Mouse (Mus musculus) neural tube, embryonic 15.5 days (tissue): Measurements from ENCODE around the gene Pkd1. TPM values are rescaled to one million over a fixed set of nuclear protein-coding genes. Genes with fewer than 3 reads are reported as not detected.
A peak's percentile ranks its signal among the peaks of the same experiment; 100 is the strongest.

Experiments used
- ATAC-seq: fragments of 200-750 bp; cut with Nextera tagmentation; 2 replicates; pipeline ENCODE4 v1.8.0; 2017; ENCODE audit warnings: mild to moderate bottlenecking, moderate TSS enrichment, moderate library complexity; ENCODE audit not compliant: low FRiP score
- H3K27ac ChIP-seq: fragments of 300-500 bp; sonication (generic); replicated peaks from 2 replicates; pipeline ENCODE4 v1.5.1; 2015; ENCODE audit warnings: mild to moderate bottlenecking, inconsistent platforms
- H3K27me3 ChIP-seq: fragments of 300-500 bp; sonication (generic); replicated peaks from 2 replicates; pipeline ENCODE4 v1.6.1; 2015; ENCODE audit warnings: inconsistent platforms
- H3K36me3 ChIP-seq: fragments of 300-500 bp; sonication (generic); 2 replicates; pipeline ENCODE4 v1.6.1; 2015; ENCODE audit warnings: inconsistent platforms
- H3K4me1 ChIP-seq: fragments of 300-500 bp; sonication (generic); 2 replicates; pipeline ENCODE4 v1.6.1; 2015; ENCODE audit warnings: inconsistent platforms
- H3K4me2 ChIP-seq: fragments of 300-500 bp; sonication (generic); 2 replicates; pipeline ENCODE4 v1.6.1; 2015; ENCODE audit warnings: inconsistent platforms, mild to moderate bottlenecking, moderate library complexity
- H3K4me3 ChIP-seq: fragments of 300-500 bp; sonication (generic); replicated peaks from 2 replicates; pipeline ENCODE4 v1.5.1; 2015; ENCODE audit warnings: mild to moderate bottlenecking, inconsistent platforms
- H3K9ac ChIP-seq: fragments of 300-500 bp; sonication (generic); replicated peaks from 2 replicates; pipeline ENCODE4 v1.6.1; 2015; ENCODE audit warnings: mild to moderate bottlenecking, inconsistent platforms
- H3K9me3 ChIP-seq: fragments of 300-500 bp; sonication (generic); replicated peaks from 2 replicates; pipeline ENCODE4 v1.6.1; 2016; ENCODE audit warnings: inconsistent platforms
- whole genome bisulfite sequencing: fragments of 180-500 bp; shearing (Covaris S2); methylation state at CpG from one replicate; pipeline ENCODE4 v1.1.7; 2015; ENCODE audit warnings: mixed read lengths; 5-methylcytosine and 5-hydroxymethylcytosine counted together
- polyA plus RNA-seq: library from polyadenylated mRNA; unstranded; fragments of >200 nt; fragmentation: Nextera tagmentation; extraction: Ambion mirVana; gene quantifications from 2 replicates; pipeline ENCODE4 v1.2.1, GENCODE M21; 2015

Pkd1 gene
- polyA plus RNA-seq, result 31.2 and 31.7 TPM in 2 replicates

DNA sequence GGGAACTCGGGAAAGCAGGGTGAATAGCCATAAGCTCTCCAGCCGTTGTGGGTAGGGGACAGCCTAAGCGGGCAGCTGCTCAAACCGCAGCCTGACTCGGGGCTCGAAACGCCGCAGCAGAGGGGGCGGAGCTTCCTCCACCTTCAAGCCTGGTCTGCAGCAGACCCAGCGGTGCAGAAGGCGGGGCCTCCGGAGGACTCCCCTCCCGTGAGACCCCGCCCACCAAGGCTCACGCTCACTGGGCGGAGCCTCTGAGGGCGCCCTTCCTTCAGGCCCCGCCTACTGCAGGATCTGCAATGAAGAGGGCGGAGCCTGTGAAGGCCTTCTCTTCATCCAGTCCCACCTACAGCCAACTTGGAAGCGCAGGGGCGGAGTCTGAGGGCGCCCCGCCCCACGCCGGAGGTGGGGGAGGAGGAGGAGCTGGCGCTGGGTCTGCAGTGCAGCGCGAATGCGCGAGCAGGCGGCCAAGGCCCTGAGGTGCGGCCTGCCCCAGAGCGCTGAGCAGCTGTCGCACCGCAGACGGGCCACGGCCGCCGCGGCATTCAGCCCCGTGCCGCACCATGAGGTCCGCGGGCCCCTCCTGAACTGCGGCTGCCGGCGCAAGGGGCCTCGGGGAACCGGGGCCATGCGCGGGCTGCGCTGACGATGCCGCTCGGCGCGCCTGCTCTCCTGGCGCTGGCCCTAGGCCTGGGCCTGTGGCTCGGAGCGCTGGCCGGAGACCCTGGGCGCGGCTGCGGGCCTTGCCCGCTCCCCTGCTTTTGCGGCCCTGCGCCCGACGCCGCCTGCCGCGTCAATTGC lies at the start of gene Pkd1:
Pkd1 (plus strand) TSS at position 217 of the 798 bp plus-strand sequence.
- H3K4me2 ChIP-seq, result peak within 1 kb of the TSS; percentile 86
- no peaks in the 10 kb centered on the region for H3K9me3 ChIP-seq
- peak within 1 kb of the TSS; percentile 92 for H3K4me3 ChIP-seq
- peaks cover 47% of the 10 kb centered on the region for H3K4me1 ChIP-seq
- peak; percentile 97 for ATAC-seq
- H3K27me3 ChIP-seq, result no peaks in the 10 kb centered on the region; the same call in 1 of the 2 replicates
- H3K27ac ChIP-seq, result peak within 1 kb of the TSS; percentile 95
- peak within 1 kb of the TSS; percentile 93 for H3K9ac ChIP-seq
- under 1% methylated on average over 67 of the region's 72 CpGs for WGBS
- H3K36me3 ChIP-seq, result no peaks in the 10 kb centered on the region

DNA sequence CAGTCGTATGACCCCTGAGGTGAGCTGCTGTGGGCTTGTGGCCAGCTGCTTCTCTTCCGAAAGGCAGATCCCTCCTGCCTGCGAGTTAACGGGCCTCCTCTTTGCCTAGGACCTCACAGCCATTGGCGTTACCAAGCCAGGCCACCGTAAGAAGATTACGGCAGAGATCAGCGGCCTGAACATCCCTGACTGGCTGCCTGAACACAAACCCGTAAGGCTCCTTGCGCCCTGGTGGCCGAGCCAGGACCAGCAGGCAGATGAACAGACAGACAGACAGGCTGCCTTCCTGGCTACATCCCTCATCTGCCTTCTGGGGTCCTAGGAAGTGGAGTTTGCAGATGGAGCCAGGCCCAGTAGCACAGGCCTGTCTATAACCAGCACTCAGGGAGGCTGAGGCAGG lies 47.4 kb upstream of the Pkd1 start:
- no peaks in the 10 kb centered on the region for H3K9me3 ChIP-seq
- 49% methylated on average over 11 of the region's 11 CpGs for WGBS
- H3K9ac ChIP-seq, result no peak overlapping the region
- no peak overlapping the region for H3K4me3 ChIP-seq
- H3K36me3 ChIP-seq, result peaks cover 94% of the 10 kb centered on the region
- no peaks in the 10 kb centered on the region for H3K27me3 ChIP-seq
- peaks cover 2% of the 10 kb centered on the region for H3K4me1 ChIP-seq
- ATAC-seq, result no peak
- H3K27ac ChIP-seq, result no peak overlapping the region
- no peak overlapping the region for H3K4me2 ChIP-seq

DNA sequence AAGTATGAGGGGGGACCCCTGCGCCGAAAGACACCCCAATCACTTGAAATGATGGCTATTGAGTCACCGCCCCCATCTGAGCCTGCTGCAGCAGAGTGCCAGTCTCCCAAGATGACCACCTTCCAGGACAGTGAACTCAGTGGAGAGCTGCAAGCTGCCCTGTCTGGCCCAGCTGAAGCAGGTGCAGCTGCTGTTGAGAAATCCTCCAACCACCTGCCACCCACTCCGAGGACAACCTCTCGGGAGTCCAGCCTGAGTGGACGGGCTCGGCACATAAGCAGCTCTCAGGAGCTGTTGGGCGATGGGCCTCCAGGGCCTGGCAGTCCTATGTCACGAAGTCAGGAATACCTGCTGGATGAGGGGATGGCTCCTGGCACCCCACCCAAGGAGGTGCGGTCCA lies 45.5 kb upstream of the Pkd1 start:
- Histone ChIP-seq H3K9ac (no peak overlapping the region), H3K27me3 (no peaks in the 10 kb centered on the region), H3K4me3 (no peak overlapping the region), H3K27ac (no peak overlapping the region), H3K4me2 (no peak overlapping the region), H3K36me3 (peaks cover 93% of the 10 kb centered on the region), H3K9me3 (no peaks in the 10 kb centered on the region), H3K4me1 (peaks cover 4% of the 10 kb centered on the region)
- WGBS, result 90% methylated on average over 10 of the region's 10 CpGs
- ATAC-seq, result no peak

DNA sequence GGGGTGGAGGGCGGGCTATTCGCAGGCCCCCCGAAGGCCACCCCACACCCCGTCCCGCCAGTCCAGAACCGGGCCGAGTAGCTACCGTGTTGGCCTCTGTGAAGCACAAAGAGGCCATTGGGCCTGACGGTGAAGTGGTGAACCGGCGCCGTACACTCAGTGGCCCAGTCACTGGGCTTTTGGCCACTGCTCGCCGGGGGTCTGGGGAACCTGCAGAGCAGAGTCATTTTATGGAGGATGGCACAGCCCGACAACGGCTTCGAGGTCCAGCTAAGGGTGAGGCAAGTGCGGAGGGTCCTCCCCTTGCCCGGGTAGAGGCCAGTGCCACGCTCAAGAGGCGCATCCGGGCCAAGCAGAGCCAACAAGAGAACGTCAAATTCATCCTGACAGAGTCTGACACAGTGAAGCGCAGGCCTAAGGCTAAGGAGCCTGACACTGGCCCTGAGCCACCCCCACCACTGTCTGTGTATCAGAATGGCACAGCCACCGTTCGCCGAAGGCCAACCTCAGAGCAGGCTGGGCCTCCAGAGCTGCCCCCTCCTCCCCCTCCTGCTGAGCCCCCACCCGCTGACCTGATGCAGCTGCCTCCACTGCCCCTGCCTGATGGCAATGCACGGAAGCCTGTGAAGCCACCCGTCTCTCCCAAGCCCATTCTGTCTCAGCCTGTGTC lies 44.2 kb upstream of the Pkd1 start:
- no peak overlapping the region for H3K4me3 ChIP-seq
- no peaks in the 10 kb centered on the region for H3K27me3 ChIP-seq
- 0 out of 2 replicates have a peak overlapping the region, but pooled peaks have one; percentile 17 for H3K9ac ChIP-seq
- no peak overlapping the region for H3K27ac ChIP-seq
- peaks cover 96% of the 10 kb centered on the region for H3K36me3 ChIP-seq
- peaks cover 4% of the 10 kb centered on the region for H3K4me1 ChIP-seq
- no peak for ATAC-seq
- WGBS, result 88% methylated on average over 30 of the region's 30 CpGs
- H3K4me2 ChIP-seq, result no peak overlapping the region
- H3K9me3 ChIP-seq, result no peaks in the 10 kb centered on the region

DNA sequence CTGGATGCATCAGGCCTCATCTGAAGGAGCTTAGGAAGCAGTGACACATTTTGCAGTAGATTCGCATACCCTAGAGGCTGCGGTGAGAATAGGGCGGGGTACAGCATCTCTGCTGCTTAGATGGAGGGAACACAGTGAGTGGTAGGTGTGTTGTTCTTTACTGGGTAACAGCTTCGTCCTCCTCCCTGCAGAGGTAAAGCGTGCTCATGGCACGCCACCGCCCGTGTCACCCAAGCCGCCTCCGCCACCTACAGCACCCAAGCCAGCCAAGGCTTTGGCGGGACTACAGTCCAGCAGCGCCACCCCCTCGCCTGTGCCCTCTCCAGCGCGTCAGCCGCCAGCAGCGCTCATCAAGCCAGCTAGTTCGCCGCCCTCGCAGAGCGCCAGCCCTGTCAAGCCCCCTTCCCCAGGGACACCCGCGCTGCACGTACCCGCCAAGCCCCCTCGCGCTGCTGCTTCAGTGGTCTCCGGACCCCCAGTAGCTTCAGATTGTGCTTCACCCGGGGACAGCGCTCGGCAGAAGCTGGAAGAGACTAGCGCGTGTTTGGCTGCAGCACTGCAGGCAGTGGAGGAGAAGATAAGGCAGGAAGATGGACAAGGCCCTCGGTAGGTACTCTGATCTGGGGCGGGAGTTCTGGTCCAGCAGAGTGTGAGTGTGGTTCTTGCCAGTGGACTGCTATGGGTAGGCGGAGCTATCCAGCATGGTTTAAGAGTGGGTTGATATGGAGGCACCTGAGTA lies 43.1 kb upstream of the Pkd1 start:
- peaks cover 96% of the 10 kb centered on the region for H3K36me3 ChIP-seq
- peaks cover 4% of the 10 kb centered on the region for H3K4me1 ChIP-seq
- peak overlapping the region; percentile 30 for H3K4me2 ChIP-seq
- H3K27me3 ChIP-seq, result no peaks in the 10 kb centered on the region
- H3K4me3 ChIP-seq, result no peak overlapping the region
- H3K9ac ChIP-seq, result no peak overlapping the region
- H3K9me3 ChIP-seq, result no peaks in the 10 kb centered on the region
- 32% methylated on average over 36 of the region's 36 CpGs for WGBS
- H3K27ac ChIP-seq, result 0 out of 2 replicates have a peak overlapping the region, but pooled peaks have one; percentile 19
- ATAC-seq, result no peak

DNA sequence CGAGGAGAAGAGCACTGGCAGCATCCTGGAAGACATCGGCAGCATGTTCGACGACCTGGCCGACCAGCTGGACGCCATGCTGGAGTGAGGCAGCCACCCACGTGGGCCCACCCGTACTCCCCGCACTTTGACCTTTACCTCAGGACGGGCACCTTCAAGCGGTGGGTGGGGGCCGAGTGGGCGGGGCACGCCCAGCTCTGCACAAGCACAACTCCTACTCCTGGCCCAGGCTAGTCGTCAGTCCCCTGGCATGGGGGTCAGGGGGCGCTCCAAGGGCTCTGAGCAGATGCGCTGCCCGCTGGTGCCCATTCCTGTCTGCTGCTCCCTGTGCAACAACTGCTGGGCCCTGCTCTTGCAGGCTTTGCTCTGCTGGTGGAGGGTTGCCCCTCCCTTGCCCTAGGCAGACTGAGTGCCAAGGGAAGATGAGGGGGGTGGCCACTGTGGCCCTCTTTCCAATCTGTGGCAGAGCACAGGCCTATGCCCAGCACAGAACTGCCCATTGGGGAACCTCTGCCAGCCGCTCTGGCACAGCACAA lies 42.4 kb upstream of the Pkd1 start:
- Histone ChIP-seq H3K27ac (no peak overlapping the region), H3K4me3 (no peak overlapping the region), H3K9ac (no peak overlapping the region), H3K36me3 (peaks cover 96% of the 10 kb centered on the region), H3K4me2 (no peak overlapping the region), H3K4me1 (peaks cover 4% of the 10 kb centered on the region), H3K9me3 (no peaks in the 10 kb centered on the region), H3K27me3 (no peaks in the 10 kb centered on the region)
- WGBS, result 62% methylated on average over 19 of the region's 19 CpGs
- ATAC-seq, result no peak

DNA sequence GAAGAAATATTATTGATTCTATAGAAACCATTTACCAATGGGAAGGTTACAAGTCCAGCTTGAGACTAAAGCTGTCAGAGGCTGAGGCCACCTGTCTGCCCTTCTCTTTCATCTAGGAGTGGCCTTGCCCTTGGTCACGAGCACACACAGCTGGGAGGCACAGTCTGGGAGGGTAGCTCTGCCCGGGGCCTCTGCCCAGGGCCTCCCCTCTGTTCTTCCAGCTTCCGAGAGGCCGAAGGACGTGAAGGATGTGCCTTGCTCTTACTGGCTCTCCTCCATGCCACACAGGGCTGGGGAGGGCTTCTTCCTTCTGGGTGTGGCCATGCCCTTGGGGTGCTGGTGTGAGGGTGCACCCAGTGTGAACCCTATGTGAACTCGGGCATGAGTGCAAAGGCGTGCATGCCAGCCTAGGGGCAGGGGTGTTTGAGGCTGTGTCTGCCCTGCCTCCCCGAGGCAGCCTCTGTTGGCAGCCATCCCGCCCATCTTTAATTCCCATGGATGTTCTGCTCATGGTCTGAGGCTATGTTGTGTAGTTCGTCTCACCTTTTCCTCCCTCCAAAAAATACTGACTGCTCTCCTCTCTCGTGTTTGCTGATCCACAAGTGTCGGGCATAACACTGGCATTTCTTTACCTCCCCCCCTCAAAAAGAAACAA lies 41.7 kb upstream of the Pkd1 start:
- Histone ChIP-seq H3K27me3 (no peaks in the 10 kb centered on the region), H3K4me3 (no peak overlapping the region), H3K36me3 (peaks cover 89% of the 10 kb centered on the region), H3K9ac (no peak overlapping the region), H3K9me3 (no peaks in the 10 kb centered on the region), H3K27ac (no peak overlapping the region), H3K4me1 (peaks cover 4% of the 10 kb centered on the region), H3K4me2 (no peak overlapping the region)
- no peak for ATAC-seq
- 83% methylated on average over 12 of the region's 12 CpGs for WGBS

DNA sequence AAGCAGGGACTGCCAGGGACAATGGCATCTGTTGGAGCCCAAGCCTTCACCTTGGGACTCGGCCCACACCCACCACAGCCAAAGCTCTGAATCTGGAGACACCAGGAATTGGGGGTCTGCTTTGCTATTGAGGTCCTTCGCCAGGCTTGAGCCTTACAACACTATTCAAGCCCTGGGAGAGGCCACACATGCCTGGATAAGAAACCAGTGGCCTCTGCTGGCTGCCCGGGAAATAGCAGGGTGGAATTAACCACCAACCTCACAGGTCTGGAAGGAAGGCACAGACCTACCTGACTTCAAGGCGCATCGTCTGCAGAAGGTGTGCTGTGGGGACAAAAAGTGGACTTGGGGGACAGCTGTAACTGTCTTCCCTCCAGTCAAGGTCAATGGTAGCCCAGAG lies 36.0 kb upstream of the Pkd1 start:
- peak; percentile 39; the same call in 1 of the 2 replicates for ATAC-seq
- no peaks in the 10 kb centered on the region for H3K4me1 ChIP-seq
- H3K36me3 ChIP-seq, result peaks cover 81% of the 10 kb centered on the region
- no peaks in the 10 kb centered on the region for H3K9me3 ChIP-seq
- no peak overlapping the region for H3K9ac ChIP-seq
- no peak overlapping the region for H3K4me2 ChIP-seq
- 55% methylated on average over 5 of the region's 5 CpGs for WGBS
- no peak overlapping the region for H3K27ac ChIP-seq
- no peaks in the 10 kb centered on the region for H3K27me3 ChIP-seq
- H3K4me3 ChIP-seq, result no peak overlapping the region

DNA sequence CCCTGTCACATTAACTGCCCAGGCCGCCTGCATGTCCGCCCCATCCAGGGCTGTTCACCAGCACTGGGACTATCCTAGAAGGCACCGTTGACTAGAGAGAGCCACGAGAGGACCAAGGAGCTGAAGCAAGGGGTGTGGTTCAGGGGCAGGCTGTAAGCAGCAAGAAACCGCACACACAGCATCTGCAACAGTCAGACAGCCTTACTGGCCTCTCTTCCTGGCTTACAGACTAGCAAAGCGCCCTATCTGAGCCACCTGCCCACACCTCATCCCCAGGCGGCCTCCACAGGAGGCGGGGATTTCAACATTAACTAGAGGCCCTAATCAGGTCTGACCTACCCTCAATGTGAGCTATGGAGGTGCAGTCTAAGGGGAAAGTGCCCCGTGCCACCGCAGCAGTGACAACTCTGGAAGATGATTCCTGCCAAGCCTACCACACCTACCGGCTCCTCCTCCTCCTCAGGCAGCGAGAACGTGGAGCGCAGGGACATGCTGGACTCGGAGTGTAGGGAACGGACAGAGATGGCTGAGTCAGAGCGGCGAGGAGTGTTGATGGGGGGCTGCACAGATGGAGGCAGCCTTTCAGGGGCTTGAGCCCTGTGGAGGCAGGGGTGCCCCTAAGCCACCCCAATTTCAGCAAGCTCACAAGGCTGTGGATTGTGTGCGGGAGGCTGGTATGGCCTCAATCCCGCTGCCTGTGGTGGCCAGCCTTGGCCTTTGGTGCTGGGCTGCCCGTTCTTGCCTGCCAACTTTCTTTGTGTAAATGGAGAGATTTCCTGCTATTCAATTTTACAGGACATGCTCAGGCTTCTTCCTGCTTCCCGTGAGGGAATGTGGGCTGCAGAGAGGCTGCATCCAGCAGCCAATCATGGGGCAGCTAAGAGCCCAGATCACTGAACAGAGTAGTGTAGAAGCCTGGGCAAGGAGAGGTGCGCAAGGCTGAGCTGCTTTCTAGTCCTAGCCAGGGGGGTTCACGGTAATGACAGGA lies 35.1 kb upstream of the Pkd1 start:
- H3K9me3 ChIP-seq, result no peaks in the 10 kb centered on the region
- peak overlapping the region; percentile 18; the same call in 1 of the 2 replicates for H3K27ac ChIP-seq
- 89% methylated on average over 24 of the region's 24 CpGs for WGBS
- no peaks in the 10 kb centered on the region for H3K27me3 ChIP-seq
- no peak overlapping the region for H3K9ac ChIP-seq
- H3K4me3 ChIP-seq, result no peak overlapping the region
- no peak for ATAC-seq
- H3K4me2 ChIP-seq, result 0 out of 2 replicates have a peak overlapping the region, but pooled peaks have one; percentile 5
- H3K4me1 ChIP-seq, result no peaks in the 10 kb centered on the region
- H3K36me3 ChIP-seq, result peaks cover 73% of the 10 kb centered on the region

DNA sequence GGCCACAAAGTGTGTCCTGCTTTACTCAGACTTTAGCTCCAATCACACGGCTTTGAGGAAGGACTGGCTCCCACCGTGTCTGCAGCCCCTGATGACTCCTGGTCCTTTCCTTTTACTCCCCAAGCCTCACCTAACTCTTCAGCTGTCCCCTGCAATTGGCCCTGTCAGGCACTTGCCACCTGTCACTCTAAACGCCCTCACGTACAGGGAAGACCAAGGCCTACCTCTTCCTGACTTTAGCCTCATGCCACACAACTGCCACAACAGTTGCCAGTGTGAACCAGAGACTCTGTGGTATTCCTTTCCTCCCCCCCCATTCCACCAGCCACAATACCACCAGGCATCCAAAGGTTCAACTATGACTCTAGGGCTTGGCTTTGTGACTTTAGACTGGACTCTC lies 29.2 kb upstream of the Pkd1 start:
- Histone ChIP-seq H3K9me3 (no peaks in the 10 kb centered on the region), H3K4me3 (no peak overlapping the region), H3K4me1 (peaks cover 10% of the 10 kb centered on the region), H3K4me2 (no peak overlapping the region), H3K36me3 (peaks cover 40% of the 10 kb centered on the region), H3K9ac (no peak overlapping the region), H3K27ac (no peak overlapping the region), H3K27me3 (no peaks in the 10 kb centered on the region)
- WGBS, result 83% methylated on average over 4 of the region's 4 CpGs
- ATAC-seq, result no peak
